Mouse (Mus musculus) limb, embryonic 14.5 days (tissue): Measurements from ENCODE around the gene Gm21083. TPM values are rescaled to one million over a fixed set of nuclear protein-coding genes. Genes with fewer than 3 reads are reported as not detected.
"Not testable (repeated sequence)": the region's sequence is repeated elsewhere in the genome, so short reads cannot be mapped to it uniquely, and the experiment has no call there.

Source experiments
- ATAC-seq: fragments of 200-750 bp; cut with Nextera tagmentation; 2 replicates; pipeline ENCODE4 v1.8.0; 2017; ENCODE audit warnings: low read depth, moderate number of reproducible peaks, moderate TSS enrichment; ENCODE audit not compliant: low FRiP score
- DNase-seq: peaks from one replicate; pipeline ENCODE4 v3.0.0-alpha.2; 2015; ENCODE audit warnings: low spot score
- H3K27ac ChIP-seq: fragments of 300-500 bp; sonication (generic); replicated peaks from 2 replicates; pipeline ENCODE4 v1.5.1; 2014; ENCODE audit warnings: low read depth, mild to moderate bottlenecking, low read length, moderate library complexity, mixed read lengths
- H3K27me3 ChIP-seq: fragments of 300-500 bp; sonication (generic); 2 replicates; pipeline ENCODE4 v1.6.1; 2014; ENCODE audit warnings: low read length, mixed read lengths; ENCODE audit not compliant: control insufficient read depth, insufficient read depth
- H3K36me3 ChIP-seq: fragments of 300-500 bp; sonication (generic); 2 replicates; pipeline ENCODE4 v1.6.1; 2014; ENCODE audit warnings: mild to moderate bottlenecking, low read length, moderate library complexity, mixed read lengths; ENCODE audit not compliant: control insufficient read depth, insufficient read depth
- H3K4me1 ChIP-seq: fragments of 300-500 bp; sonication (generic); 2 replicates; pipeline ENCODE4 v1.6.1; 2014; ENCODE audit warnings: antibody characterized with exemption, low read length, mixed read lengths; ENCODE audit not compliant: control insufficient read depth, insufficient read depth
- H3K4me2 ChIP-seq: fragments of 300-500 bp; sonication (generic); replicated peaks from 2 replicates; pipeline ENCODE4 v1.6.1; 2014; ENCODE audit warnings: low read depth, mild to moderate bottlenecking, low read length, moderate library complexity; ENCODE audit not compliant: severe bottlenecking
- H3K4me3 ChIP-seq: fragments of 300-500 bp; sonication (generic); replicated peaks from 2 replicates; pipeline ENCODE4 v1.5.1; 2014; ENCODE audit warnings: low read length
- H3K9ac ChIP-seq: fragments of 300-500 bp; sonication (generic); 2 replicates; pipeline ENCODE4 v1.6.1; 2014; ENCODE audit warnings: mild to moderate bottlenecking, low read depth, low read length, moderate library complexity; ENCODE audit not compliant: severe bottlenecking
- H3K9me3 ChIP-seq: fragments of 300-500 bp; sonication (generic); 2 replicates; pipeline ENCODE4 v1.6.1; 2016; ENCODE audit warnings: low read length; ENCODE audit not compliant: control insufficient read depth
- WGBS: fragments of 180-500 bp; shearing (Covaris S2); extraction: QIAGEN DNeasy Blood & Tissue Kit; methylation state at CpG from one replicate; pipeline ENCODE4 v1.1.7; 2014; 5-methylcytosine and 5-hydroxymethylcytosine counted together
- polyA plus RNA-seq, 2 experiments: library from polyadenylated mRNA; depleted of rRNA in 1 of 2; stranded (reverse) in 1 of 2; unstranded in 1 of 2; fragments of >200 nt; fragmentation: Nextera tagmentation in 1 of 2; extraction: Ambion mirVana in 1 of 2; gene quantifications; 2 replicates each; pipeline versions ENCODE4 v1.2.1 to v1.2.3; 2012 to 2014

The Gm21083 gene
- polyA plus RNA-seq (2012; rRNA removed) (0.15 TPM in 1 of 2 replicates, not detected in the other), polyA plus RNA-seq (2014; fragmentation: Nextera tagmentation; extraction: Ambion mirVana) (not detected in 2 replicates)

GRCm38 (mm10) chr5:15577033-15577432 is at the start of gene Gm21083:
Gene Gm21083 (plus strand): TSS chr5:15577333.
- DNase-seq, ATAC-seq, H3K36me3 ChIP-seq, H3K9me3 ChIP-seq, H3K4me2 ChIP-seq, H3K27me3 ChIP-seq, H3K9ac ChIP-seq, H3K4me3 ChIP-seq, H3K4me1 ChIP-seq, H3K27ac ChIP-seq: not testable (repeated sequence)
- no CpG with 5 or more reads among the region's 1 CpGs for WGBS

- not testable (repeated sequence) for DNase-seq, ATAC-seq
- WGBS: no CpG with 5 or more reads among the region's 1 CpGs
These were observed 48.0 kb upstream of the Gm21083 start, which contains the start of gene Gm21190 for GRCm38 (mm10) chr5:15529122-15529521. Gene Gm21190 (minus strand): TSS chr5:15529222.

GRCm38 (mm10) chr5:15548642-15549041 is 28.5 kb upstream of the Gm21083 start:
- H3K9ac ChIP-seq, H3K4me2 ChIP-seq, H3K9me3 ChIP-seq, H3K27ac ChIP-seq, ATAC-seq, H3K36me3 ChIP-seq, H3K4me1 ChIP-seq, H3K27me3 ChIP-seq, H3K4me3 ChIP-seq, DNase-seq: not testable (repeated sequence)
- WGBS: 74% methylated on average over 6 of the region's 6 CpGs

More at GRCm38 (mm10) chr5:15529122-15529521, 48.0 kb upstream of the Gm21083 start, which contains the start of gene Gm21190:
- H3K4me3 ChIP-seq, H3K36me3 ChIP-seq, H3K9ac ChIP-seq, H3K27ac ChIP-seq, H3K4me2 ChIP-seq, H3K9me3 ChIP-seq, H3K27me3 ChIP-seq, H3K4me1 ChIP-seq: not testable (repeated sequence)

GRCm38 (mm10) chr5:15549134-15549533 is 28.0 kb upstream of the Gm21083 start:
- not testable (repeated sequence) for H3K4me3 ChIP-seq, ATAC-seq, H3K27ac ChIP-seq, DNase-seq, H3K4me1 ChIP-seq, H3K9me3 ChIP-seq, H3K9ac ChIP-seq, H3K36me3 ChIP-seq, H3K4me2 ChIP-seq, H3K27me3 ChIP-seq
- 39% methylated on average over 1 of the region's 1 CpGs for WGBS

GRCm38 (mm10) chr5:15549606-15550005 is 27.5 kb upstream of the Gm21083 start:
- H3K4me1 ChIP-seq, H3K9ac ChIP-seq, H3K36me3 ChIP-seq, ATAC-seq, H3K4me3 ChIP-seq, H3K27ac ChIP-seq, H3K27me3 ChIP-seq, H3K9me3 ChIP-seq, H3K4me2 ChIP-seq: not testable (repeated sequence)
- 11% methylated on average over 3 of the region's 3 CpGs for WGBS
- DNase-seq: peak; percentile 30

GRCm38 (mm10) chr5:15558654-15559053 is 18.5 kb upstream of the Gm21083 start:
- not testable (repeated sequence) for H3K4me2 ChIP-seq, H3K4me3 ChIP-seq, H3K36me3 ChIP-seq, DNase-seq, H3K4me1 ChIP-seq, H3K27me3 ChIP-seq, ATAC-seq, H3K9ac ChIP-seq, H3K9me3 ChIP-seq, H3K27ac ChIP-seq
- WGBS: 59% methylated on average over 1 of the region's 1 CpGs

GRCm38 (mm10) chr5:15561425-15562264 is 15.5 kb upstream of the Gm21083 start:
- not testable (repeated sequence) for H3K36me3 ChIP-seq, DNase-seq, H3K27ac ChIP-seq, H3K27me3 ChIP-seq, H3K4me3 ChIP-seq, ATAC-seq, H3K4me1 ChIP-seq, H3K4me2 ChIP-seq, H3K9me3 ChIP-seq, H3K9ac ChIP-seq
- 79% methylated on average over 3 of the region's 3 CpGs for WGBS

- DNase-seq, H3K27me3 ChIP-seq, H3K27ac ChIP-seq, H3K4me1 ChIP-seq, H3K4me3 ChIP-seq, H3K9ac ChIP-seq, H3K36me3 ChIP-seq, H3K9me3 ChIP-seq, H3K4me2 ChIP-seq, ATAC-seq: not testable (repeated sequence)
These were observed 3.4 kb upstream of the Gm21083 start for GRCm38 (mm10) chr5:15573735-15574134.
